Comparison of ENCODE assay signal across 8 mouse cellular contexts in genomic region chr17:50508775-50509250, GRCm38 (mm10). TPM values are rescaled to one million over a fixed set of nuclear protein-coding genes. Genes with fewer than 3 reads are reported as not detected.
DNase-seq lines count a peak whose midpoint lies in the region; ATAC-seq and TF ChIP-seq lines count a peak whose summit lies in the region.

No protein-coding gene starts in this region.

- no peak overlapping the region for H3K27ac ChIP-seq in embryonic fibroblast, embryonic 13.5 days (ENCODE audit: insufficient read depth, low read length)
- H3K27ac ChIP-seq in heart, embryonic 14.5 days (replicated peaks in 1 of 2; ENCODE audit: control insufficient read depth in 1 of 2, insufficient read depth in 1 of 2, low read depth in 2 of 2, low read length in 2 of 2): peak overlapping the region; percentile 27 to 82; a peak in 2 of 4 replicates
- peak overlapping the region; percentile 86 for H3K27ac ChIP-seq in neural tube, embryonic 12.5 days
- peak overlapping the region; percentile 35 for H3K27ac ChIP-seq in stomach, embryonic 16.5 days (ENCODE audit: low read length)

- TF ChIP-seq CTCF in C2C12 (IDR thresholded peaks at IDR 0.05; ENCODE audit: control insufficient read depth, insufficient read depth, insufficient read length): peak; percentile 83
- no peak for TF ChIP-seq CTCF in embryonic fibroblast, embryonic 13.5 days (IDR thresholded peaks at IDR 0.05; ENCODE audit: borderline replicate concordance, insufficient read depth, low read length)

- TF ChIP-seq POLR2A in embryonic fibroblast, embryonic 13.5 days (IDR thresholded peaks at IDR 0.05; ENCODE audit: low read depth, low read length): no peak

- peak overlapping the region; percentile 56 for H3K4me3 ChIP-seq in C2C12 (ENCODE audit: insufficient read depth, poor library complexity, severe bottlenecking)
- peak overlapping the region; percentile 75 for H3K4me3 ChIP-seq in embryonic fibroblast, embryonic 13.5 days (ENCODE audit: insufficient read depth, low read length)
- peak overlapping the region; percentile 81 to 97 for H3K4me3 ChIP-seq in heart, embryonic 14.5 days (ENCODE audit: control insufficient read depth in 1 of 2, insufficient read depth in 1 of 2, low read depth in 1 of 2, low read length in 2 of 2)
- peak overlapping the region; percentile 94 for H3K4me3 ChIP-seq in neural tube, embryonic 12.5 days
- H3K4me3 ChIP-seq in stomach, embryonic 16.5 days (replicated peaks; ENCODE audit: low read length): peak overlapping the region; percentile 78

- no peaks in the 10 kb centered on the region for H3K4me1 ChIP-seq in embryonic fibroblast, embryonic 13.5 days (ENCODE audit: control insufficient read depth, insufficient read depth, low read length)
- H3K4me1 ChIP-seq in heart, embryonic 14.5 days (ENCODE audit: control insufficient read depth in 2 of 2, insufficient read depth in 2 of 2, low read length in 2 of 2): peaks cover 2 to 10% of the 10 kb centered on the region in 2 experiments; a peak in 3 of 4 replicates
- peaks cover 14% of the 10 kb centered on the region for H3K4me1 ChIP-seq in neural tube, embryonic 12.5 days
- no peaks in the 10 kb centered on the region for H3K4me1 ChIP-seq in stomach, embryonic 16.5 days (ENCODE audit: control insufficient read depth, insufficient read depth, low read length)

- H3K27me3 ChIP-seq in C2C12 (ENCODE audit: control insufficient read depth, insufficient read depth, insufficient read length): no peaks in the 10 kb centered on the region
- no peaks in the 10 kb centered on the region for H3K27me3 ChIP-seq in heart, embryonic 14.5 days (ENCODE audit: control insufficient read depth, insufficient read depth, low read length)
- H3K27me3 ChIP-seq in neural tube, embryonic 12.5 days (replicated peaks): peaks cover 3% of the 10 kb centered on the region; the same call in 1 of the 2 replicates
- no peaks in the 10 kb centered on the region for H3K27me3 ChIP-seq in stomach, embryonic 16.5 days (ENCODE audit: control insufficient read depth, insufficient read depth, low read length)

- H3K9ac ChIP-seq in heart, embryonic 14.5 days (ENCODE audit: low read length): peak overlapping the region; percentile 84
- H3K9ac ChIP-seq in neural tube, embryonic 12.5 days: peak overlapping the region; percentile 93
- peak overlapping the region; percentile 89 for H3K9ac ChIP-seq in stomach, embryonic 16.5 days (ENCODE audit: low read length)

- WGBS in heart, embryonic 14.5 days: under 1% methylated on average over 37 of the region's 72 CpGs
- WGBS in neural tube, embryonic 12.5 days: under 1% methylated on average over 53 of the region's 72 CpGs
- WGBS in stomach, embryonic 16.5 days: under 1% methylated on average over 56 of the region's 72 CpGs

- H3ac ChIP-seq in C2C12 (ENCODE audit: control insufficient read depth, insufficient read length, low read depth): peak overlapping the region; percentile 63

- DNase-seq in adrenal gland, postnatal 36 days: peak; percentile 83 to 89
- peak; percentile 84 for DNase-seq in kidney, postnatal 10 days
- peak; percentile 51 to 58 for DNase-seq in lung, adult 18-20 months

- peak overlapping the region; percentile 66 for H3K4me2 ChIP-seq in heart, embryonic 14.5 days (ENCODE audit: low read length)
- peak overlapping the region; percentile 72 for H3K4me2 ChIP-seq in neural tube, embryonic 12.5 days (replicated peaks)
- H3K4me2 ChIP-seq in stomach, embryonic 16.5 days (ENCODE audit: low read depth, low read length): peak overlapping the region; percentile 76

- H3K9me3 ChIP-seq in heart, embryonic 14.5 days (ENCODE audit: control insufficient read depth, low read length): no peaks in the 10 kb centered on the region
- no peaks in the 10 kb centered on the region for H3K9me3 ChIP-seq in neural tube, embryonic 12.5 days
- H3K9me3 ChIP-seq in stomach, embryonic 16.5 days (replicated peaks; ENCODE audit: control insufficient read depth, low read length): no peaks in the 10 kb centered on the region

- peak; percentile 68 for ATAC-seq in heart, embryonic 14.5 days (ENCODE audit: insufficient number of reproducible peaks, insufficient read depth, low FRiP score, low read depth)
- ATAC-seq in neural tube, embryonic 12.5 days (ENCODE audit: low FRiP score, low read depth): peak; percentile 87
- peak; percentile 81 for ATAC-seq in stomach, embryonic 16.5 days (ENCODE audit: insufficient read depth, low FRiP score)

- peaks cover 6% of the 10 kb centered on the region for H3K79me2 ChIP-seq in C2C12 (ENCODE audit: control insufficient read depth, insufficient read depth)

- H3K36me3 ChIP-seq in C2C12 (ENCODE audit: control insufficient read depth, insufficient read depth): no peaks in the 10 kb centered on the region
- no peaks in the 10 kb centered on the region for H3K36me3 ChIP-seq in heart, embryonic 14.5 days (ENCODE audit: control insufficient read depth, insufficient read depth, low read length)
- H3K36me3 ChIP-seq in neural tube, embryonic 12.5 days: no peaks in the 10 kb centered on the region
- H3K36me3 ChIP-seq in stomach, embryonic 16.5 days (ENCODE audit: control insufficient read depth, insufficient read depth, low read length): no peaks in the 10 kb centered on the region

- no peaks in the 10 kb centered on the region for H3K79me3 ChIP-seq in C2C12 (ENCODE audit: low read depth)

TF ChIP-seq in C2C12, 6 proteins besides CTCF, POLR2A, EP300 and RAD21:
- TF ChIP-seq MYOG (IDR thresholded peaks at IDR 0.05; ENCODE audit: control insufficient read depth, extremely low read depth, insufficient read length): no peak
- TF ChIP-seq USF1 (IDR thresholded peaks at IDR 0.05; ENCODE audit: low read depth): no peak

RNA-seq across cellular contexts. Expression of gene Plcl2, which starts 0.4 kb away (rescaled TPM):
- 4.3 TPM for polyA plus RNA-seq in C2C12 (2012; fragmentation: generic; extraction: Trizol)
- 10 to 100 TPM; 58.9 to 75.0 TPM for total RNA-seq in adrenal gland, postnatal 36 days (2021)
- polyA plus RNA-seq in embryonic fibroblast, embryonic 13.5 days (2011; ENCODE audit: insufficient read length, low read depth, missing spikeins): 2.1 and 3.5 TPM in 2 replicates
- polyA plus RNA-seq in heart, embryonic 14.5 days (2014; fragmentation: Nextera tagmentation; extraction: Ambion mirVana): 5.5 and 6.8 TPM in 2 replicates
- 8.6 and 10.2 TPM in 2 replicates for polyA plus RNA-seq in neural tube, embryonic 12.5 days (2016; fragmentation: Nextera tagmentation; extraction: Ambion mirVana)
- 2.3 and 2.7 TPM in 2 replicates for polyA plus RNA-seq in stomach, embryonic 16.5 days (2015; fragmentation: Nextera tagmentation; extraction: Ambion mirVana)
